ENCODE assay signal across 17 mouse cellular contexts in the genomic region with DNA sequence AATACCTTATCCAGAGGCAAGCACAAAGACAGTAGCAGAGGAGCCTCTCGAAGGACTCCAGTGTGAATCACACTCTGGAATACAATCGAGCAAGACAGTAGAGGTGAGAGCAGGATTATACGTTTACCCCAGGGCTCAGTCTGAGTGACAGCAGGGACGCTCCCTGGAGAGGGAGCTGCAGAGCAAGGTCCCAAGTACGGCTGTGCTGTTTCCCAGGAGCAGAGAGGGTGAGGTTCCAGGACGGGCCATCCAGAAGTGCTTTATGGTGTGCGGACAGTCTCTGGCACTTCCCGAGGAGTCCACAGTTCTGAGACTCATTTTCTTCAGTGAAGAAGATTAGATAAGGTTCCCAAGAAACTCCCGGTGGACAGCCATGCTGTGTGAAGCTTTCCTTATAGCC. TPM values are rescaled to one million over a fixed set of nuclear protein-coding genes. Genes with fewer than 3 reads are reported as not detected.
DNase-seq lines count a peak whose midpoint lies in the region; ATAC-seq and TF ChIP-seq lines count a peak whose summit lies in the region.
"Had no signal": no experiment of that assay in that cellular context is flagged by ENCODE, and none has a peak within 500 bp of the region (broad histone marks: within the 10 kb centered on the region; RNA-seq: fewer than 3 reads in every experiment).

No protein-coding gene starts in this region.

- no peak overlapping the region for H3K4me3 ChIP-seq in heart, embryonic 14.5 days (ENCODE audit: control insufficient read depth in 1 of 2, insufficient read depth in 1 of 2, low read depth in 1 of 2, low read length in 2 of 2)
- no peak overlapping the region for H3K4me3 ChIP-seq in lung, embryonic 14.5 days (ENCODE audit: low read depth, low read length)
- no peak overlapping the region for H3K4me3 ChIP-seq in intestine, postnatal 0 days (ENCODE audit: low read depth, low read length)
- H3K4me3 ChIP-seq in limb, embryonic 10.5 days, result no peak overlapping the region
- H3K4me3 ChIP-seq: embryonic facial prominence, embryonic 13.5 days; neural tube, embryonic 13.5 days had no signal

- H3K27me3 ChIP-seq in heart, embryonic 14.5 days (ENCODE audit: control insufficient read depth, insufficient read depth, low read length), result no peaks in the 10 kb centered on the region
- no peaks in the 10 kb centered on the region for H3K27me3 ChIP-seq in lung, embryonic 14.5 days (ENCODE audit: insufficient read depth, low read length)
- no peaks in the 10 kb centered on the region for H3K27me3 ChIP-seq in intestine, postnatal 0 days (replicated peaks; ENCODE audit: control insufficient read depth, insufficient read depth, low read length)
- no peaks in the 10 kb centered on the region for H3K27me3 ChIP-seq in limb, embryonic 10.5 days (ENCODE audit: low read depth, poor library complexity, severe bottlenecking)
- H3K27me3 ChIP-seq: embryonic facial prominence, embryonic 13.5 days; neural tube, embryonic 13.5 days had no signal

- intact Hi-C loops in heart, postnatal 25 days (cut with DNase I), result no loop called here

- no peaks in the 10 kb centered on the region for H3K9me3 ChIP-seq in heart, embryonic 14.5 days (ENCODE audit: control insufficient read depth, low read length)
- H3K9me3 ChIP-seq in lung, embryonic 14.5 days (ENCODE audit: low read depth, low read length), result no peaks in the 10 kb centered on the region
- no peaks in the 10 kb centered on the region for H3K9me3 ChIP-seq in intestine, postnatal 0 days (ENCODE audit: control insufficient read depth)
- no peaks in the 10 kb centered on the region for H3K9me3 ChIP-seq in limb, embryonic 10.5 days (replicated peaks)
- H3K9me3 ChIP-seq: embryonic facial prominence, embryonic 13.5 days; neural tube, embryonic 13.5 days had no signal

- H3K4me2 ChIP-seq in heart, embryonic 14.5 days (ENCODE audit: low read length), result 0 out of 2 replicates have a peak overlapping the region, but pooled peaks have one; percentile 11
- no peak overlapping the region for H3K4me2 ChIP-seq in lung, embryonic 14.5 days
- H3K4me2 ChIP-seq in intestine, postnatal 0 days (replicated peaks; ENCODE audit: low read depth), result peak overlapping the region; percentile 30
- H3K4me2 ChIP-seq: embryonic facial prominence, embryonic 13.5 days; midbrain, embryonic 11.5 days; neural tube, embryonic 13.5 days had no signal

- H3K27ac ChIP-seq in heart, embryonic 14.5 days (replicated peaks in 1 of 2; ENCODE audit: control insufficient read depth in 1 of 2, insufficient read depth in 1 of 2, low read depth in 2 of 2, low read length in 2 of 2), result 0 out of 4 replicates have a peak overlapping the region, but pooled peaks of 1 of the 2 experiments have one; percentile 71
- H3K27ac ChIP-seq in lung, embryonic 14.5 days (ENCODE audit: low read depth), result no peak overlapping the region
- peak overlapping the region; percentile 86 for H3K27ac ChIP-seq in intestine, postnatal 0 days (ENCODE audit: low read depth, low read length)
- no peak overlapping the region for H3K27ac ChIP-seq in limb, embryonic 10.5 days
- H3K27ac ChIP-seq: embryonic facial prominence, embryonic 13.5 days; neural tube, embryonic 13.5 days had no signal

- peaks cover 40 to 64% of the 10 kb centered on the region in 2 experiments for H3K4me1 ChIP-seq in heart, embryonic 14.5 days (ENCODE audit: control insufficient read depth in 2 of 2, insufficient read depth in 2 of 2, low read length in 2 of 2)
- peaks cover 10% of the 10 kb centered on the region; the same call in 1 of the 2 replicates for H3K4me1 ChIP-seq in lung, embryonic 14.5 days (ENCODE audit: insufficient read depth)
- H3K4me1 ChIP-seq in intestine, postnatal 0 days (replicated peaks; ENCODE audit: control insufficient read depth, insufficient read depth, low read length), result peaks cover 10% of the 10 kb centered on the region
- H3K4me1 ChIP-seq in limb, embryonic 10.5 days, result peaks cover 59% of the 10 kb centered on the region

- no peak overlapping the region for H3K9ac ChIP-seq in heart, embryonic 14.5 days (ENCODE audit: low read length)
- H3K9ac ChIP-seq in lung, embryonic 14.5 days, result no peak overlapping the region
- H3K9ac ChIP-seq in intestine, postnatal 0 days (ENCODE audit: low read depth, low read length), result no peak overlapping the region
- H3K9ac ChIP-seq: embryonic facial prominence, embryonic 13.5 days; neural tube, embryonic 13.5 days had no signal

- TF ChIP-seq CTCF in lung, embryonic 14.5 days (IDR thresholded peaks at IDR 0.05; ENCODE audit: low read depth), result 0 out of 2 replicates have a peak, but pooled peaks have one; percentile 8
- peak; percentile 69 for TF ChIP-seq CTCF in intestine, postnatal 0 days (IDR thresholded peaks at IDR 0.05; ENCODE audit: low read depth)

- ATAC-seq in heart, embryonic 14.5 days (ENCODE audit: insufficient number of reproducible peaks, insufficient read depth, low FRiP score, low read depth), result no peak
- ATAC-seq in lung, embryonic 14.5 days (ENCODE audit: insufficient read depth), result no peak
- peak; percentile 54 for ATAC-seq in intestine, postnatal 0 days
- ATAC-seq: forebrain, embryonic 16.5 days had no signal

- WGBS in heart, embryonic 14.5 days, result 32% methylated on average over 9 of the region's 9 CpGs
- 41% methylated on average over 9 of the region's 9 CpGs for WGBS in lung, embryonic 14.5 days
- WGBS in intestine, postnatal 0 days, result 34% methylated on average over 9 of the region's 9 CpGs
- 63% methylated on average over 9 of the region's 9 CpGs for WGBS in limb, embryonic 10.5 days

- H3K36me3 ChIP-seq in heart, embryonic 14.5 days (ENCODE audit: control insufficient read depth, insufficient read depth, low read length), result peaks cover 34% of the 10 kb centered on the region
- peaks cover 10% of the 10 kb centered on the region; the same call in 1 of the 2 replicates for H3K36me3 ChIP-seq in lung, embryonic 14.5 days (ENCODE audit: insufficient read depth)
- peaks cover 26% of the 10 kb centered on the region for H3K36me3 ChIP-seq in intestine, postnatal 0 days (ENCODE audit: control insufficient read depth, insufficient read depth)
- H3K36me3 ChIP-seq in limb, embryonic 10.5 days, result peaks cover 20% of the 10 kb centered on the region

- no peak for DNase-seq in heart, postnatal 25 days (ENCODE audit: low spot score)
- no peak for DNase-seq in lung, embryonic 14.5 days
- DNase-seq in lung, postnatal 10 days, result no peak
- no peak for DNase-seq in urinary bladder, adult 2 months (ENCODE audit: low spot score)
- no peak for DNase-seq in limb, embryonic 10.5 days (ENCODE audit: low spot score)
- DNase-seq: adrenal gland, postnatal 36 days; cerebellum, adult 2 months; kidney, adult 11 months; kidney, postnatal 14 days; lung, postnatal 4 days; right cerebral cortex, postnatal 4 days had no signal

RNA-seq across cellular contexts. Expression of gene Ifngr2, which starts 5.2 kb away (rescaled TPM):
- 140 and 146 TPM in 2 replicates for polyA plus RNA-seq in heart, embryonic 14.5 days (2014; fragmentation: Nextera tagmentation; extraction: Ambion mirVana)
- total RNA-seq in heart, postnatal 25 days (2021), result 100 to 1,000 TPM; 153 to 157 TPM
- polyA plus RNA-seq in lung, embryonic 14.5 days (2014; fragmentation: Nextera tagmentation; extraction: Ambion mirVana), result 47.7 and 52.1 TPM in 2 replicates
- polyA plus RNA-seq in intestine, postnatal 0 days (2015; fragmentation: Nextera tagmentation; extraction: Ambion mirVana), result 138 and 146 TPM in 2 replicates
- polyA plus RNA-seq in urinary bladder, adult 2 months (2012; rRNA removed), result 32.1 and 34.3 TPM in 2 replicates
- polyA plus RNA-seq in limb, embryonic 10.5 days (2016; fragmentation: Nextera tagmentation; extraction: Ambion mirVana), result 24.1 and 32.9 TPM in 2 replicates

RNA-seq across cellular contexts. Expression of gene Tmem50b, which starts 45.5 kb away (rescaled TPM):
- polyA plus RNA-seq in heart, embryonic 14.5 days (2014; fragmentation: Nextera tagmentation; extraction: Ambion mirVana), result 60.5 and 67.5 TPM in 2 replicates
- 10 to 100 TPM; 65.5 to 74.3 TPM for total RNA-seq in heart, postnatal 25 days (2021)
- 33.1 and 37.2 TPM in 2 replicates for polyA plus RNA-seq in lung, embryonic 14.5 days (2014; fragmentation: Nextera tagmentation; extraction: Ambion mirVana)
- polyA plus RNA-seq in intestine, postnatal 0 days (2015; fragmentation: Nextera tagmentation; extraction: Ambion mirVana), result 24.9 and 28.0 TPM in 2 replicates
- 78.0 and 80.8 TPM in 2 replicates for polyA plus RNA-seq in urinary bladder, adult 2 months (2012; rRNA removed)
- 19.8 and 25.7 TPM in 2 replicates for polyA plus RNA-seq in limb, embryonic 10.5 days (2016; fragmentation: Nextera tagmentation; extraction: Ambion mirVana)
